Mouse (Mus musculus): Measurements from ENCODE around the gene Sema5a. TPM values are rescaled to one million over a fixed set of nuclear protein-coding genes. Genes with fewer than 3 reads are reported as not detected.

Gene Sema5a
- total RNA-seq, 2 experiments from 2014 or later, result 28.4 to 38.2 TPM

GRCm38 (mm10) chr15:32676446-32676845, 431.8 kb downstream of the Sema5a start:
- DNase-seq (ENCODE audit: low spot score in 2 of 2), result no peak
- intact Hi-C loops (cut with DNase I), result no loop called here

GRCm38 (mm10) chr15:32685152-32685551, 440.5 kb downstream of the Sema5a start:
- DNase-seq (ENCODE audit: low spot score in 2 of 2), result peak in 1 of 2 experiments; percentile 26

DNA sequence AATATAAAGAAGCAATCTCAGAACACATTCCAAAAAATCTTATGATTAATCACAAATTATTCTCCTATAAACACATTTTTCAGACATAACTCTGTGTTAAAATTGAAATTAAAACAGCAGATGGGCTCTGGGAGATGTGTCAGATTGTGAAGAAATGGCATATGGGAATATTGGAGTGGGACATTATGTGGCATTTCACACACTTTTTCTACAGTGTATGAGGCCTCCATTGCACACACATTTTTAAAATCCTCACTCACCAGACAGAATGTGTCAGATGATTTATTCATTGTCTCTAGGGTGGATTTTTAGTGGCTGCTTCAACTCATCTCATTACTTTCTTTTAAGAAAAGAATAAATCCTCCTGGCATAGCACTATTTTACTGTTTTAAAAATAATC, 446.4 kb downstream of the Sema5a start:
- intact Hi-C loops (cut with DNase I), result no loop called here
- DNase-seq (ENCODE audit: low spot score in 2 of 2), result peak; percentile 14 to 25

More at GRCm38 (mm10) chr15:32685152-32685551, 440.5 kb downstream of the Sema5a start:
- intact Hi-C loops (cut with DNase I), result no loop called here

- DNase-seq (ENCODE audit: low spot score in 2 of 2), result no peak
- intact Hi-C loops (cut with DNase I), result no loop called here
These were observed 448.4 kb downstream of the Sema5a start for GRCm38 (mm10) chr15:32693006-32693405.

- intact Hi-C loops (cut with DNase I), result loop anchor here (10.0 kb wide), 1 partner anchor 143 kb away; no protein-coding TSS in a partner anchor
- no peak for DNase-seq (ENCODE audit: low spot score in 2 of 2)
These were observed 472.8 kb downstream of the Sema5a start for GRCm38 (mm10) chr15:32717298-32717985.

DNA sequence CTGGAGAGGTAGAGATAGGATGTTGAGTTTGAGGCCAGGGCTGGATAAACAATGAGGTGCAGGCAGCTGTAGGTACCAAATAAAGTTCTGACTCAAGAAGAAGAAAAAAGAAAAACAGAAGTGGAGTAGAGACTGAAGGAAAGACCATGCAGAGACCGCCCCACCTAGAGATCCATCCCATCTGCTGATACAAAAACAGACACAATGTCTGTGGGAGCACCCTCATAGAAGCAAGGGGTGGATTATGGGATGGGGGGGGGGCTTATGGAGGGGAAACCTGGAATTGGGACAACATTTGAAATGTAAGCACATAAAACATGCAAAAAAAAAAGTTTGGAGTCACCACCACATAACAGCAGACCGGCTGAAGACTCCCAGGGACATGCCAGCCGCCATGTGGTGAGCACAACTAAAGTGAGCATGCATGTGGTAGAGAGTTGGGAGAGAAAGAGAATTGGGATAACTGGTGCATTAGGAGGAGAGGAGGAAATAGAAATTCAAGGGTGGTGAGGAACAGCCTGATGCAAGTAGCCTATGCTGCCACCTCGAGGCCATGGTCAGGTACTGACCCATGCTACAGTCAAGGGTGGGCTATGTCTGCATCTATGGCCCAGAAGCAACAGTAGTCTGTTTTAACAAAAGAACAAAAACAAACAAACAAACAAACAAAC, 473.8 kb downstream of the Sema5a start:
- peak; percentile 74 to 75 for DNase-seq (ENCODE audit: low spot score in 2 of 2)
- intact Hi-C loops (cut with DNase I), result loop anchor here (2.0 to 10.0 kb wide), 2 partner anchors 144 to 474 kb away; partner anchors contain the start of gene Sema5a

- DNase-seq (ENCODE audit: low spot score in 2 of 2), result no peak
- intact Hi-C loops (cut with DNase I), result loop anchor here (2.0 to 10.0 kb wide), 2 partner anchors 144 to 474 kb away; partner anchors contain the start of gene Sema5a
These were observed 474.3 kb downstream of the Sema5a start for GRCm38 (mm10) chr15:32718964-32719311.

GRCm38 (mm10) chr15:32730839-32731238, 486.2 kb downstream of the Sema5a start:
- peak; percentile 59 to 67 for DNase-seq (ENCODE audit: low spot score in 2 of 2)
- intact Hi-C loops (cut with DNase I), result loop anchor here (5.0 to 10.0 kb wide), 2 partner anchors 716 to 1114 kb away; no protein-coding TSS in a partner anchor

Other genes with a start within 250 kb of the Sema5a start
- gene Tas2r119, start 67.5 kb upstream of the Sema5a start, total RNA-seq (2021), result not detected